Mouse (Mus musculus) CH12F3 (cell line): ENCODE measurements around the gene Dock9.

ENCODE experiments used
- in situ Hi-C: fragments of 300-500 bp; cut with MboI; formaldehyde crosslinking; loops from 2 replicates; pipeline ENCODE4 v1.14.3; 2020; ENCODE audit warnings: low sequenced_read_pairs

The Dock9 gene

DNA sequence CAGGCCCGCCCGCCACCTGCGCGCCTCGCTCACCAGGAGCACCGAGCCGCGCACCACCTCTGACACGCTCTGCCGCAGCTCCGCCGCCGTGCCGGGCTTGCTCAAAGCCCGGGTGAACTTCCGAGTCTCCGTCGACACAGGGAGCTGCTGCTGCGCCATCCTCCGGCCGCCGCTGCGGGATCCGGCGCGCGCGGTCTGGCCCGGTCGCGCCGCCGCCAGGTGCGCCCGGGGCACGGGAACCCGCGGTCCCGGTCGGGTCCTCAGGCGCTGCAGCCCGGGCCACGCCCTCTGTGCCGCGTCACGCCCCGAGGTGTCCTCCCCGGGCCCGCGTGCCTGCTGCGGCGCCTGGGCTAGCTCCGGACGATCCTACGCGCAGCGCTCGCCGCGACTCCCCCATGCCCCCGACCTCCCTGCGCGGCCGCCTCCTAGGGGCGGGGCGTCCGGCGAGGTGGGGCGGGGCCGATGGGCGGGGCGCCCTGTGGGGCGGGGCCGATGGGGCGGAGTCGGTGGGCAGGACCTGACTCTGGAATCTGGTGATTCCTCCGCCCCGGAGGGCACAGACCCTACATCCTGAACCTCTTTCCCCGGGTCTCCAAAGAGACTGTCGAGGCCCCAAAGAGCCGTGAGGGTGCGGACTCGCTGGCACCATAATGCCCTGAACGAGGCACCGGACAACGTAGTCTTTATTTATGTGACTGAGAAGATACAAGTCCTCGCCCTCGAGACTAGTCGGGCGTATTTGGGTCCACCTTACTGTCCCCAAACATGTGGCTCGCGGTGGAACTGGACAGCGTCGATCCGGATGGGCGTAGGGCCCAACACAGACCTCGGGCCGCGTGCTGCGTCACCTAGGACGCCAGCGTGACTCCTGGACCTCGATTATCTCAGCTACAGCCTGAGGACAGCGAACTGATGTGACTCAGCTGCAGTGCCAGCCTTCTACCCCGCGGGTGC is at the start of gene Dock9:
Gene Dock9 (minus strand): TSS at position 381 of the 954 bp plus-strand sequence.
- in situ Hi-C loops, result no loop called here

DNA sequence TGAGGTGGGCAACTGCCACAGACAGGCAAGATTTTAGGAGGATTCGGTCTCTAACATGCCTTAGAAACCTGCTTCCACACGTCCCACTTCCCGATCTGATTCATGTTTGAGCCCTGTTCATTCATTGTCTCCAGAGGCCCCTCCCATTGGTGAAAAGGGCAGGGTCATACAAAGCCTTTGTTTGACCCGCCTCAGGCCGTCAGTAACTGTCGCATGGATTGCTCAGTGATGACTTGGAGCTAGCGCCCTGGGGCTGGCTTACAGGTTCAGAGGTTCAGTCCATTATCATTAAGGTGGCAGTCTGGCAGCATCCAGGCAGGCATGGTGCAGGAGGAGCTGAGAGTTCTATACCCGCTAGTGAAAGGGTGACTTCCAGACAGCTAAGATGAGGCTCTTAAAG is 46.8 kb upstream of the Dock9 start:
- in situ Hi-C loops, result no loop called here

DNA sequence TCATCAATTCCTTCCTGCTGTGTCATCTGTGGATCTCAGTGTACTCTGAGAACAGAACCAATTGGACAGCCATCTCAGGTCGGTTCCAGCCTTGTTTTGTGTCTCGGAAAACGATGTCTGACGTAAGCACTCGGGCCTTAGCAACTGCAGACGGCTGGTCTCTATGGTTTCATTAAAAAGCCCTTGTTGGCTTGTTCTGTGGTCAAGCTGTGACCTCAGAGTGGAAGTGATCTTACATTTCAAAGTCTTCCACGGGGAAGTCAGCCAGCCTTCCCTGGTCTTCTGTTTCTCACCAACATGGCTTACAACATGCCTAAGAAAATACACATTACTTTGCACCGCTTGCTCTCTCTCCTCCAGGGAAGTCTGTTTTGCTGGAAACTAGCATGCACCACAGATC is 42.6 kb upstream of the Dock9 start:
- in situ Hi-C loops, result no loop called here

DNA sequence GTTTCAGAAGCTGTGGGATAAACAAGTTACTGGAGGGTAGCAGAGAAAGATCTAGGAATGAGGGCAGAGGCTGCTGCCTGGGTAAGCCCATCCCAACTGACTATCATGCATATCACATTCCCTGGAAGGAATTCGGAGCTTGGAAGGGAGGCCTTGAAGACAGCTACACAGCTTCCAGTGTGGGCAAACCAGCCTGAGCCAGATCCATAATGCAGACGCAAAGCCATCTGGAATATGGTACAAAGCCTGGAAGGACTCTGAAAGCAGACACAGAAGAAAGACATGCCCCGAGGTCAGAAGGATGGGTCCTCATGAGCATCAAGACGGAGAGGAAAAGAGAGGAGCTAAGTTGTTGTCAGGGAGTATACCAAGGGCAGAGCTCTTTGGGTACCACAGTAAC is 40.5 kb upstream of the Dock9 start:
- in situ Hi-C loops, result no loop called here

DNA sequence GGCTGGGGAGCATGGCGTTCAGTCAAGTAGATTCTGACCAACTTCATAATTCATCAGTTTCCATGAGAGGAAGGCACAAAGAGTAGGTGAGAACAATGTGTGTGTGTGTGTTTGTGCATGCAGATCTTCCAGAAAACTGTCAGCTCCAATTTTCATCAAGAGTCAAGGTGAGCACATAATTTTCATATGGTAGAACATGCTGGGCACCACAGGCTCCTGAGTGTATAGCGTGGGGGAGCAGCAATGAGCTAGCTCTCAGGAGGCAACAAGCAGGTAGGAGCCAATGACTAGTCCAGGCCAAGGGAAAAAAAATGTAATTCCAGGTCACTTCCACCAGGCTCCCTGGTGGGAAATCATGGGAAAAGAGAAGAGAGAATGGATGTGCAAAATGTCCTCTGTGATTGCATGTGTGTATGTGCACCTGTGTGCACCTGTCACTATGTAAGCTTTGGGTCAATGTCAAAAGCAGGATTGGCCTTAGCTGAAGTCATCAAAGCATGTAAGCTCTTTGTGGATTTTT is 35.4 kb upstream of the Dock9 start:
- in situ Hi-C loops, result no loop called here

DNA sequence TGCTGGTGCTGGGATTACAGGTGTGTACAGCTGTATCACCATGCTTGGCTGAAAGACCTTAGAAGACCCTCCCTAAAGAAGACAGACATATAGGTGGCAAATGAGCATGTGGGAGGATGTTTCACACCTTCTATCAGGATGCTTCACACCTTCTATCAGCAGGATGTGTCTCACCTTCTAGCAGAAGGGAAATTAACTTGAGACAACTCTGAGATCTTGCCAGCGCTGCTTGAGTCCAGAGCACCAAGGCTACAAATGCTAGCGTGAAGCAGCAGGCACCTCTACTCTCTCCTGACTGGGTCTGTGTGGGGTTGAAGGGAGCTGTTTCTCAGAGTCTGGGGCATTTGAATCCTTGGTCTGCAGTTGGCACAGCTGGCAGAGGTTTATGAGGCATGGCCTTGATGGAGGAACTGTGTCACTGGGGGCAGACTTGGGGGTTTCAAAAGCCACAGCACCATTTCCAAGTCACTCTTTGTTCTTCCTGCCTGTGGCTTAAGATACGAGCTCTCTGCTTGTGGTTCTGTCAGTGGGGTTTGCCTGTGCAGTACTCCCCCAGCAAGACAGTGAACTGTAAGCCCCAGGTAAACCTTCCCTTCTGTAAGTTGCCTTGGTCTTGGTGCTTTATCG is 32.3 kb upstream of the Dock9 start:
- in situ Hi-C loops, result no loop called here

DNA sequence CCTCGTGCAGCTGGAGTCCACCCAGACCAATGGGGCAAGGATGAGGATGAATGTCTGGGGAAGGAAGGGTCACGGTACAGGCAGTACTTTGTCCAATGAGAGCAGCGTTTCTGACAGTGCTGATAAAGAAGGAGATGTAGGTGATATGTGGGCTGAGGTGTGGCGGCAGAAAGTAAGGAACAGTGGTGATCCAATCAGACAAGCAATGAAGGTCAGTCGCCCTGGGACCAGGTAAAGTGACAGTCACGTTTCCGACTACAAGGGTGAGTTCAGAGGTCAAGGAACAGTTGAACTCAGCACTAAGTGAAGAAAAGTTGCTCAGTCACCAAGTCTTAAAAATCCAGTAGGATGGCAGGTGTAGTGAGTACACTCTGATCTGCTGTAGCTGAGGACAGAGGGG is 29.5 kb upstream of the Dock9 start:
- in situ Hi-C loops, result no loop called here

DNA sequence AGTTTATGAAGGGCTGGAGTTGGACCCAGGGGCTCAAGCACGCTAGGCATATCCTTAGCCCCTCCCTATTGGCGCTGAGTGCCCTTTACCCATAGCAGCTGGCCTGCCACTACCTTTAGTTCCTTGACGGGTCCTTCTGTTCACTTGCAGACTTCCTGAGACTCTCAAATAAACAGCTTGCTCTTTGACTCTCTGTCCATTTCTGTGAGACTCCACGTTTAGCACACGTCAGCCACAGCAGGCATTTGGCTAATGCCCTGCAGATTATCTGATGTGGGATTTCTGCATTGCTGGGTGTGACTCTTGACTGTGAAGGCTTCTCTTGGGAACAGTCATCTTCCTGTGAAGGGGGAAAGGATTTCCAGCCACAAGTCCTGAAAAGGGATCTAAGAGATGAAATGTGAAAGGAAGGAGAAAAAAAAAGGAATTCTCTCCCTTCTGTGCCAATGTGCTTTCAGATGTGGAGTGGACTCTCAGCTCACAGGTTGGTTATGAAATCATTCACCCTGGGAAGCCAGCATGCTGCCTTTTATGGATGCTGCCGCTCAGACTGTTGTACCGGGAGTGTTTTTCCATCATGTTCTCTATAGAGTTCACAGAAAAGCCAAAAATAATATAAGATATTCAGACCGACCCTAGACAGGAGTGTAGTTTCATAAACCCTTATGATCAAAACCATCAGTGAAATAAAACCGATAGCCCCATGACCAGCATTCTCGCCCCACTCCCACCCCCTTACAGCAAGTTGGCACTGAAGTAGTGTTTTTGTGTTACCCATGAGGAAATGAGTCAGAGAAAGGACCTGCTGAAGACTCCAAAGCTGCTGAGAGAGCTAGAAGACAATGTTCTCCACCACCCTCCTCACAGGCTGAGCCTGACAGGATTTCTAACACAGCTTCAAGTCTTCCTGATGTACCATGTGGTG is 28.1 kb upstream of the Dock9 start:
- in situ Hi-C loops, result no loop called here

DNA sequence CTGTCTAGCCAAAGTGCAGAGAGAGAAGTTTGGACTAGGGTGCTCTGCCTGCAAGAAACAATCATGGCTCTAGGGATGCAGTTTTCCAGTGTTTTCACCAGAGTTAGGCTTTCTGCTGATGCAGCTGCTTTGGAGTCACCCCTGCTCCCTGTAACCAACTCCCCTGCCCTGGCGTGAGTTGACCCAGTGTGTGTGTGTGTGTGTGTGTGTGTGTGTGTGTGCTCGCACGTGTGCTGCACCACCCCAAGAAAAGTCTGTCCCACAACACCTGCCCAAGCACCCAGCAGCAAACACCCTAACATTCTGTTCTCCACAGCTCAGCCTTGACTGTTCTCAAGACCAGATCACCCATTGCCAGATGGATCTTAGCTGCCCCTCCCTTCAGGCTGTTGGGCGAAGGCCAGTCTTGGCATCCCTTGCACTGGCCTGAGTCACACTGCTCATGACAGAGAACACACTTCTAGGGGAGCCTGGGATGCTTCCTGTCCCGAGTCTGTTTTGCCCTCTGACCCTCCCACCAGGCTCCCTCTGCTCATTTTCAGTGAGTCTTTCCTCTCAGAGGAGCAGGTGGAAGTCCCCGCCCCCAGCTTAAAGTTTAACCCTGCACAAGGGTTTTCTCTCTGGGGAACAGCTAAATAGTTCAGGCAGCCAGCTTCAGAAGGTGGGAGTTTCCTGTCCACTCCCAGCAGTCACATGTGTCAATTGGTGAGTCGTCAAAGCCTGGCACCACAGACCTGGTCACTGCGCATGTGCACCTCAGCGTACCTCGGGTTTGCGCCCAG is 26.9 kb upstream of the Dock9 start:
- in situ Hi-C loops, result no loop called here

DNA sequence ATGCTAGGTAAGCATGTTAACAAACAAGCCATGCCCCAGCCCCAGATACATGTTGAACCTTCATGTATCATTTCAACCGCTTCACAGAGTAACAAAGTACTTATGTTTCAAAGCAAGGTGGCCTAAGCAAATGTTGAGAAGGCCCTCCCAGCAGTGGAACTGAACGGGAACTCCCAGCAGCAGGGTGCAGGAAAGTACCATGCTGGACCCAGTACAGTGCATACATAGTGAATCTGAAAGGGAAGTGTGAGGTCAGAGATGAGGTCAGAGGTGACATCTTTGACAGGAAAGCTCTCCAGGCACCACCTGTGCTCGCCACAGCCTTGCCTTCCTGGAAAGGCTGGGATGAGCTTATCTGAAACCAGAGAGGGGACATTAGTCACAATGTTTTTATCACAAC is 25.4 kb upstream of the Dock9 start:
- in situ Hi-C loops, result no loop called here

DNA sequence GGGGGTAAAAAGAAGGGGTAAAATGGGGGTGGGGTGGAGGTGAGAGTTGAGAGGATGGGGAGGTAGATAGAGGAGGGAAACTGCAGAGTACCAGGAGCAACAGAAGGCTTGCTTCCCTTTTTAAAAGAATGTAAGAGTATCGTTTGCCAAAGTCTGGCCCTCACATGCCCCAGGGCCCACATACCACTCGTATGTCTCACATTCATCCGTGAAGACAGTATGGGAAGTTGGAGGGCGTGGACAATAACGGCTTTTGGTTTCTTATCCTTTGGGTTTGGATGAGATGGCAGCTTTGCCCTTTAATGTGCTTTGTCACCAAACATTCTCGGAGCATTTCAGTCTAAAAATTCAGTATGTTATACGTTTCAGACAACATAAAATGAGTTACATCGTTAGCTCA is 24.9 kb upstream of the Dock9 start:
- in situ Hi-C loops, result no loop called here

DNA sequence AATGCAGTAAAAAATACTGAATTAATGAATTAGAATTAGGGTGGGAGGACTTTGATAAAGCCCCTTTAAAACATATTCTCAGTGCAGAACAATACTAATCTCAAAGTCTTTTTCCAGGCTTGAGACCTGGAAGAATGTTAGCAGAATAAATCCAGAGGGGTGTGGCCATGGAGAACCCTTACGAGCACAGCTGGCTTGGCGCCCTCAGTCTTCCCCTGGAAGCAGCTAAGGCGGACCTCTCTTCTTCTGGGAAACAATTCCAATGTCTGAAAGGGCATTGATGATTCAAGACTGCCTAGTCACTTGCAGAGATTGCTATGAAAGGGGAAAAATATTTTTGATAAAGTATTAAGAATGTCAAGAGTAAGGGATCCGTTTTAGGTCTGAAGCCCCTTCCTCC is 9.2 kb upstream of the Dock9 start:
- in situ Hi-C loops, result no loop called here

DNA sequence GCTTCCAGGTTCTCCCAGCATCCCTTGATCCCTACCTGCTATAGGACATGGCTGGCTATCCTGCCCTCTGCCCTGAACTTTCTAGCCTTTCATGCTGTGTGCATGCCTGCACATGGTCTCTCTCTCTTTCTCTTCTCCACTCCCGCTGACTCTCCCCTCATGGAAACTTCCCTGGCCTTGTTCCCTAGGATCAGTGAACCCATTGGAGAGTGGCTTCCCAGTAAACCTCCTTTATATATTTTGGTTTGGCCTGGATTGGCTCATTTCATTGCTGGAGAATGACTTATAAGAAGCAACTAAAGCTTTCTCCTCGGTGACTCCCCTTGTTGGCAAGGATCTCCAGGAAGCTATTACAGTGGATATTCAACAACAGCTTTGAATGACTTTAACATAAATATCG is 8.7 kb upstream of the Dock9 start:
- in situ Hi-C loops, result no loop called here

DNA sequence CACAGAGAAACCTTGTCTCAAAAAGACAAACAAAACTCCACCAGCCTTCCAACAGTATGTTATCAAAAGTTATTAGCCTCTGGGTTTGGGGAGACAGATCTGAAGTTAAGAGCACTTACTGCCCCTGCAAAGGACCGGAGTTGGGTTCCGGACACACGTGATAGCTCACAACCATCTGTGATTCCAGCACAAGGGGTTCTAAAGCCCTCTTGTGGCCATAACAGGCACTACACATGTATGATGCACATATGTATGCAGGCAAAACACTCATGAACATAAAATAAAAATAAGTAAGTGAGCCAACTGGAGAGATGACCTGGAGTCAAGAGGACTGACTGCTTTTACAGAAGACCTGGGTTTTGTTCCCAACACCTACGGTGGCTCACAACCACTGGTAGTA is 6.8 kb upstream of the Dock9 start:
- in situ Hi-C loops, result no loop called here

DNA sequence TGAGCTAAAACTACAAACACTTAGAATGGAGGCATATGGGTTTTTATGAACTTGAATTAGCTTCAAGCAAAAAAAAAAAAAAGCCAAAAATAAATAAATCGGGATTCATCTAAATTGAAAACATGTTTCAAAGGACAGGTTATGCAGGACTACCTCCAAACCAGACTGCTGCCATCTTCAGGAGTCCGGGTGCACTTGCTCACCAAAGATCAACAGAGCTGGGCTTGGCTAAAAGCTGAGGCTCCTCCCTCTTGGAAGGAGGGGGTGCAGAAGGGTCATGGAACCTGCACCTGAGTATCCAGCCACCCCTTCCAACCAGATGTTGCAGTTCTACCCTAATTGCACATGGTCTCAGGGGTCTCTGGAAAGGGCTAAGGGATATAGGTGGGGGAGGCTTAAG is 3.3 kb upstream of the Dock9 start:
- in situ Hi-C loops, result no loop called here

DNA sequence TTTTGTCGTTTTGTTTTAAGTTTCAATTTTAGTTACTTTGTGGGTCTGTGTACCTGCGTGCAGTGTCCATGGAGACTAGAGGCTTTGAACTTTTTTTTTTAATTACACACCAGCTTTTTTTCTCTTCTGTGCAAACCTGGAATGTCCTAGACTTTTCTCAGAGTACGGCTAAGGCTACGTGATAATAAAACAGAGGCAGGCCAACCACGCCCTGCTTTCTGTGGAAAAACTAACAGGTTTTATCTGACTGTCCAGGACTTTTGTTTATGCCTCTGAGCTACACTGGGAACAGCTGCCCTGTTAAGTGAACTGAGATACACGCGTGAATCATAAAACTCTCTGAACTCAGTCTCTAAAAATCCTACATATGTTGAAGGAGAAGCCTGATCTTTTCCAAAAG is 1.5 kb upstream of the Dock9 start:
- in situ Hi-C loops, result no loop called here

DNA sequence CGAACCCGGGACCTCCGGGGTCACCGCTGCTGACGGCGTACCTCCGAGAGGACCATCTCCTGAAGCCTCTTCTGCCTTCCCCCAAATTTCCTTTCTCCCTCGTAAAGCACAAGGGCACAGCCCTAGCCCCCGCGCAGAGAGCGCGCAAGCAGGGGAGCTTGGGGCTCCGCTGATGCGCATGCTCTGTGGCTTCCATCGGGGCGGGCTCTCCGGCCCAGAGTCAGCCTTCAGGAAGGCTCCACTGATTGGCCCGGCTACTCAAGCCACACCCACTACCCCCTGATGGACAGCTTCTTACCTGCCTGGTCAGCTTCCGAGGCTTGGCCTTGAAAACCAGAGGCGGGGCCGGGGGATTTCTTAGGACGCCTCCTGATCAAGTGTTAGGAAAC is 768 bp upstream of the Dock9 start:
- in situ Hi-C loops, result no loop called here

DNA sequence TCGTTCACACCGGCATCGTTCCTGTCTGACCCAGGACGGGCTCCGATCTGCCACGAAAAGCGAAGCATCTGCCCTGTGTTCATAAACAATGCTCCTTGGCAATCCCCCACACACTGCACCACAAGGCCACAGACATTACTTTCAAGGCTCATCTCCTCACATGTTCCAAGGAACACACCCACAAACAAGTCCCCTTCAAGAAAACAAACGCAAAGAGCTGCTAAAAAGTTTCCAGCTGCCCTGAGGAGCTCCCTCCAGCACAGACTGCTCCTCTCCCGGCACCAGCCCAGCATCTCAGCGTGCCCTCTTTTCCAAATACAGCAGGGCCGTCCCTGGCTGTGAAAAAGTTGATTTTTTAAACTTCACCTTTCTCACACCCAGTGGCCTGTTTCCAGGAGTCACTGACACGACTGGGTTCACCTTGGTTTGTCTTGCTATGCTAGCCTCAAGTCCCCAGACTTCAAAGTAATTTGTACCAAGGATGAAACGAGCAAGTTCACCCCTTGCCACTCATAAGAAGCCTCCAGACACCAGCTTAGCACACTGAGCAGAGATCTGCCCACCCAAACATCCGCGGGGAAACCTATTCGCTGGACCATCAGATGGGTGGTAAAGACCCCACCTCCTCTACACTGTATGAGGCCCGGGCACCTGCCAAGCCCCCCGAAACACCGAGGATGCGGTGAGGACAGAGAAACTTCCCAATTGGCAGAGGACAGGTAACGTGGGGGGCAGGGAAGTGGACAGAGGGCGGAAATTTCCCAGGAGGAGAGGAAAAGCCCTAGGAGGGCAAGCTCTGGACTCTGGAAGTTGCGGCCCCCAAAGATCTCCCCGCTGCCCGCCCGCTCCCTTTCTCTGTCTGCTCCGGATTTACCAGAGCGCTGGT is 823 bp downstream of the Dock9 start:
- in situ Hi-C loops, result no loop called here

DNA sequence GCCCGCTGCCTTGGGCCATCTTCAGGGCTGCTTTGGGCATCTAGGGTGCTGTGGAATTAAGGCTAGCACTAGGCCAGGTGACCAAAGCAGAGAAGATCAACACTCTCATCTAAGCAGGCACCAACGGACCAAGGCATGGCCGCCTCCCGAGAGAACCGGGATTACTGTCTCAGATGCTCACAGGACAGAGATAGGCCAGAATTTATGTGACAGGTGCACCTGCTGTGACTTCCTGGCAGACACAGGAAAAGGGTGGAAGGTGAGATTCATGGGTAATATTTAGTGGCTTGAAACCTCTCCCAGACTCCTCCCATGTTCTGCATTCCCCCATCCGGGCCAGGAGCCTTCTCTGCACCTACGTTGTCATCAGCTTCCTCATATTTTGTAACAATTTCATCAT is 2.1 kb downstream of the Dock9 start:
- in situ Hi-C loops, result no loop called here
